Mouse (Mus musculus) hematopoietic multipotent progenitor cell, adult 10-12 weeks (in vitro differentiated cells): ENCODE data around the gene Gjc2. TPM values are rescaled to one million over a fixed set of nuclear protein-coding genes. Genes with fewer than 3 reads are reported as not detected.

Experiments used
- polyA plus RNA-seq: library from polyadenylated mRNA; stranded (reverse); fragments of >175 nt; gene quantifications from 2 replicates; pipeline ENCODE4 v1.2.3, GENCODE M21; 2012; ENCODE audit warnings: low replicate concordance

The Gjc2 gene
- 0.08 and 0.10 TPM in 2 replicates for polyA plus RNA-seq

DNA sequence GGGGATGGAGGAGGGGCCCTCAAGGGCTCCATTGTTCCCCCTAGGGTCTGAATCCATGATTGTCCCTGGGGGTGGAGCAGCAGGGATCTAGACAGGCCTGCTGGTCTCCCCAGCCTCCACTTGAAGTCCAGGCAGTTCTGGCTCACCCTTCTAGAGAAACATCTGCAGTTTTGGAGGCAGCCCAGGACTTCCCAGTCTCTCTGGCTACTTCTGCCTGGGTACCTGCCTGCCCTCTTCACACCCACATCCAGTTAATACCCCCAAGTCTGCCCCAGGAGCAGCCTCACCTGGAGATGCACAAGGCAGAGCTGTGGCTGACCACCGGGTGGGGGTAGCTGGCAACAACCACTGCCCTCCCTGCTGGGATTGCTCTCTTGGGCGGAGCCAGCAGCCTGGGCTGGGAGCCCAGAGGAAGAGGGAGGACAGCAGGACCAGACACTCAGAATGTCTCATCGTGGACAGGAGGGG, at the start of gene Gjc2:
Gene Gjc2 (minus strand): TSS at position 350 of the 468 bp plus-strand sequence.

GRCm38 (mm10) chr11:59228122-59228953, 45.3 kb upstream of the Gjc2 start, which contains the start of gene Arf1:
Gene Arf1 (minus strand): TSS chr11:59228270.

DNA sequence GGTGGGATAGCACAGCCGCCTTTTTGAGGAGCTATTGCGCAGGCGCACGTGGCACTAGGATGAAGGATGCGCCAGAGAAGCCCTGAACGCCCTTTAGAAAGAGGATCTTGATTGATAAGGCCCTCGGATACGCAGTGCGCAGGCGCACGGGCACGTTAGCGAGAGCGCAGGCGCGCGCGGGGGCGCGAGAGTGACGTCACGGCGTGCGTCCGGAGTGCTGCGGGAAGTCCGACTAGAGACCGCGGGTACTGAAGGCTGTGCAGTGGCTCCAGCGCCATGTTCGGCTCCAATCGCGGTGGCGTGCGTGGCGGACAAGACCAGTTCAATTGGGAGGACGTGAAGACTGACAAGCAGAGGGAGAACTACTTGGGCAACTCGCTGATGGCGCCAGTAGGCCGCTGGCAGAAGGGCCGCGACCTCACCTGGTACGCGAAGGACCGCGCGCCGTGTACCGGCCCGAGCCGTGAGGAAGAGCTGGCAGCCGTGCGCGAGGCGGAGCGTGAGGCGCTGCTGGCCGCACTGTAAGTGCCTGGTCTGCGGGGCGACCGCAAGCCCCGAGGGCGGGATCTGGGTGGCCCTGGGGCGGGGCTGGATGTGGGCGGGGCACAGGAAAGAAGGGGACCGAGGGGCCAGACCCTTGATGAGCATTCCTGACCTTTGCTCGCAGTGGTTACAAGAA, 25.3 kb upstream of the Gjc2 start, which contains the start of gene 2310033P09Rik:
Gene 2310033P09Rik (plus strand): TSS at position 169 of the 679 bp plus-strand sequence.

DNA sequence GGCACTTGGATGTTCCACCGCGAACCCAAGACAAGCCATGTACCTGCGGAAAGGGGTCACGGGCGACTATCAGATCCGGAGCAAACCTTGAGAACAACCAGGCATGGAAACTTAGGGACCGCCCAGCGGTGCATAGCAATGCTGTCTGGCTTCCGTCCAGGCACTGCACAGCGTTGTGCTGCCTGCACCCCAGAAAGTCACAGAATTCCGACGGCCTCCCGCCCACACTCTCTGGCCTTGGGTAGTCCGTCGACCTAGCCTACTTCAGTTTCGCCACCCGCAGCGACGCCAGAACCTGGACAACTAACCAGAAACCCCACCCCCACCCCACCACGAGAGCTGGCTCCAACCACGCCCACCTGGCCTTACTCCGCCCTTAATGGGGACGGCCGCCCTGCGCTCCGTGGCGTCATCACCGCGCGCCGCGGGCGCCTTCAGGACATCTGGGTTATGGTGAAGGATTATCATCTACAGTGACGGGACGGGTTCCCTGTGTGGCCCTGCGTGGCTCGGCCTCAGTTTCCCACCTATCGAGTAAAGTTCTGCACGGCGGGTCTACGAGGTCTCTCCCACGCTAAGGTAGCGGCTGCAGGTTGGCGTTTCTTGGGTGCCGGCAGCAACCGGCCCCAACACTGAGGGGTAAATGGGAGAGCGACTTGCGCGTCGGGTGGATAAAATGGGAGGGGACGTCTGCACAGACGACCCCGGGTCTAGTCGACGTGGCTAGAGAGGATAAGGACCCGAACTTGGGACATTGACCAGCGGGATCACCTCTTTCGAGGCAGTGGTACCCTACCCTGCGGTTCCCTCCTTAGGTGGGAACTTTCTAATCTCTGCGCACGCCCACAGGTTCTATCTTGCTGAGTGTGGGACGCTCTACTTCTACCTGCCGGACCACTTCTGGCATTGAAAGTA, 19.3 kb upstream of the Gjc2 start, which contains the start of gene Mrpl55:
Gene Mrpl55 (plus strand): TSS at position 406 of the 915 bp plus-strand sequence.

GRCm38 (mm10) chr11:59192059-59192386, 9.0 kb upstream of the Gjc2 start, which contains the start of gene Guk1:
Gene Guk1 (minus strand): TSS chr11:59192212.

GRCm38 (mm10) chr11:59163255-59164236, 19.5 kb downstream of the Gjc2 start, which contains the start of gene Iba57:
Gene Iba57 (minus strand): TSS chr11:59163739.

DNA sequence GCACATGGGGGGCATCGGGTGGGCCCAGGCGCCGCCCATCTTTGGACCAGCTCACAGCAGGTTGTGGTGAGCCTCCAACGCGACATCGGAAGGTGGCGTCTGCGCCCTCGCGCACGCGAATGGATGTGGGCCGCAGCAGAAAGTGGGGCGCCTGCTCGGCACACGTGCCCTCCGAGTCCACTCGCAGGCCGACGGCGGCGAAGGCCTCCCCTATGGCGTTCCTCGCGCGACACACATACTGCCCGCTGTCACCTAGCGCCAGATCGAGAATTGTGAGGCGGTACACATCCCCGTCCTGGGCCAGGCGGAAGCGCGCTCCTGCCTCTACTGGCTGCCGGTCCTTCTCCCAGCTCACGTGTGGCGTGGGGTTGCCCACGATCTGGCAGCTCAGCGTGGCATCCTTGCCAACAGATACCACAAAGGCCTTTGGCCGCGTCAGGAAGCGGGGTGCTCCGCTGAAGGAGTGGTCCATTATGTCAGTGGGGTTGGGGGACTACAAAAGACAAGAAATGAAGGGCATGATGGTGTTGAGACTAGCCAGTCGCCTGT, 47.0 kb downstream of the Gjc2 start, which contains the start of gene Obscn:
Gene Obscn (minus strand): TSS at position 499 of the 549 bp plus-strand sequence.

Other genes with a start within 250 kb of the Gjc2 start
- gene Rnf187, start 244.3 kb downstream of the Gjc2 start, polyA plus RNA-seq = 234 and 380 TPM in 2 replicates
- gene Hist3h2ba, start 234.3 kb downstream of the Gjc2 start, polyA plus RNA-seq = 9.7 and 14.2 TPM in 2 replicates
- 23.0 TPM in 1 of 2 replicates, not detected in the other for gene Hist3h2a, start 228.5 kb downstream of the Gjc2 start, polyA plus RNA-seq
- gene Trim17, start 228.5 kb downstream of the Gjc2 start, polyA plus RNA-seq = 0.25 and 8.9 TPM in 2 replicates
- 82.2 and 147 TPM in 2 replicates for gene Trim11, start 205.1 kb downstream of the Gjc2 start, polyA plus RNA-seq
- 0.40 and 1.8 TPM in 2 replicates for gene Obscn, start 46.8 kb downstream of the Gjc2 start, polyA plus RNA-seq
- 4.8 and 7.4 TPM in 2 replicates for gene Iba57, start 19.5 kb downstream of the Gjc2 start, polyA plus RNA-seq
- 25.8 and 30.4 TPM in 2 replicates for gene Guk1, start 9.0 kb upstream of the Gjc2 start, polyA plus RNA-seq
- 12.2 and 19.9 TPM in 2 replicates for gene Mrpl55, start 19.3 kb upstream of the Gjc2 start, polyA plus RNA-seq
- gene 2310033P09Rik, start 25.1 kb upstream of the Gjc2 start, polyA plus RNA-seq = 39.0 and 41.5 TPM in 2 replicates
- 169 and 214 TPM in 2 replicates for gene Arf1, start 45.1 kb upstream of the Gjc2 start, polyA plus RNA-seq
- gene Wnt3a, start 107.5 kb upstream of the Gjc2 start, polyA plus RNA-seq = not detected in 2 replicates
- 0.08 and 0.16 TPM in 2 replicates for gene Wnt9a, start 123.7 kb upstream of the Gjc2 start, polyA plus RNA-seq
- not detected in 2 replicates for gene Prss38, start 192.4 kb upstream of the Gjc2 start, polyA plus RNA-seq